In the genomic region with DNA sequence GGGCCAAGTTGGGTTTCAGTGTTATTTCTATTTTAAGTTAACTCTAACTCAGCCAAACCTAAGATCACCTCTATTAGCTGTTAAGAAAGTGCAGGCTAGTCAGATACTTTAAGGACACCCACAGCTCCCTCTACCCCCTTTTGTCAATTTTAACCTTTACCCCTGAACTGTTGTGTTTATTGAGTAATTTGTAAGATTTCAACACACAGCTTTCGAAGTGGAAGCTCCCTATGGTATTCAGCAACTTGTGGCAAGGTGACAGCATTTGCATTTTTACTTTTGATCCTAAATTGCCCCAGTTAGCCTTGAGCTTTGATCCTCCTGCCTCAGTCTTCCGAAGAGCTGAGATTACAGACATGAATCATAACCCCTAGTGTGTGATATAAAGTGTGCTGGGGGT, we compare ENCODE assay signal across 18 mouse cellular contexts.
"Had no signal": no experiment of that assay in that cellular context is flagged by ENCODE, and none has a peak within 500 bp of the region (broad histone marks: within the 10 kb centered on the region; RNA-seq: fewer than 3 reads in every experiment).

No protein-coding gene starts in this region.

- H3K4me3 ChIP-seq: midbrain, embryonic 10.5 days; midbrain, embryonic 12.5 days; myocyte; neural tube, embryonic 13.5 days; neural tube, embryonic 15.5 days had no signal

- H3K4me1 ChIP-seq: midbrain, embryonic 10.5 days; midbrain, embryonic 12.5 days; neural tube, embryonic 13.5 days; neural tube, embryonic 15.5 days had no signal

- ATAC-seq: midbrain, embryonic 16.5 days had no signal

- H3K27me3 ChIP-seq: midbrain, embryonic 12.5 days; neural tube, embryonic 13.5 days; neural tube, embryonic 15.5 days had no signal

- H3K9ac ChIP-seq: lung, embryonic 14.5 days; midbrain, embryonic 12.5 days; neural tube, embryonic 13.5 days; neural tube, embryonic 15.5 days had no signal

- DNase-seq: lung, embryonic 14.5 days; lung, postnatal 10 days; lung, postnatal 4 days; midbrain, embryonic 14.5 days; retina, postnatal 1 day; right cerebral cortex, adult 18-20 months; right cerebral cortex, postnatal 25 days; right cerebral cortex, postnatal 4 days; spleen, adult 18-20 months; thymus, adult 18-20 months; thymus, postnatal 14 days; thymus, postnatal 36 days had no signal

- H3K4me2 ChIP-seq: lung, embryonic 14.5 days; midbrain, embryonic 12.5 days; neural tube, embryonic 13.5 days; neural tube, embryonic 15.5 days had no signal

- H3K27ac ChIP-seq: midbrain, embryonic 10.5 days; midbrain, embryonic 12.5 days; neural tube, embryonic 13.5 days; neural tube, embryonic 15.5 days had no signal

- H3K36me3 ChIP-seq: midbrain, embryonic 10.5 days; midbrain, embryonic 12.5 days; neural tube, embryonic 13.5 days; neural tube, embryonic 15.5 days had no signal

- H3K9me3 ChIP-seq: midbrain, embryonic 10.5 days; midbrain, embryonic 12.5 days; neural tube, embryonic 13.5 days; neural tube, embryonic 15.5 days had no signal
